Mouse (Mus musculus): ENCODE data around the gene Zdhhc8.

Gene Zdhhc8

DNA sequence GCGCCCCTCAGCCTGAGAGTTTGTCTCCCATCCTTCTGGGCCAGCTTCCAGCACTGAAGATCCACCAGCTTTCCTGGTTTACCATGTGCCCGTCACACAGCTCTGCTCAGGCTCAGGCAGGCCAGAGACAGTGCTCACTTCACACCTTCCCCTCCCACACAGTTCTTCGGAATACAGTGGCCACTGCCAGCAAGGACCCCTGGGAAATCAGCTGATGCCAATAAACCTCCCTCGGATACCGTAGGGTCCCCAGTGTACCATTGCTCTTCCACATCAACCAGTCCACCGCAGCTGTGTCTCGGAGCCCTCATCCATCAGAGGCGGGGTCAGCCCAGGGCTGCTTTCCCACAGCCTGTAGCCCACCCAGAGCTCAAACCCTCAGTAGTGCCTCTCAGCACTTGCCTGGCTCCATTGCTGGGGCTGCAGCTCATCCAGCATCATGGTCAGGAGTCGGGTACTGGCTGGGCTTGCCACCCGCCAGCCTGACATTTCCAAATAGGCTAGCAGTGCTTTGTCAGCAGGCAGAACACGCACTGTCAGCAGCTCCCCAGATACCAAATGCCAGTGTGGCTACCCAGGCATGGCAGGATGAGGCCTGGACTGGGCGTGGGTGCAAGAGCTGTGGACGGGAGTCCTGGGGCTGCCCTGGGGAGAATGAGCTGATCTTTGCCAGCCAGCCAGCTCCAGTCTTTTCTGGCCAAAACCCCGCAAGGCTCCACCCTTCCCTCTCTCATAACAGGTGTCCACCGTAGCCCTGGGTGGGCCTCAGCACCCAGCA lies 40.5 kb downstream of the Zdhhc8 start:
- no peak for DNase-seq

DNA sequence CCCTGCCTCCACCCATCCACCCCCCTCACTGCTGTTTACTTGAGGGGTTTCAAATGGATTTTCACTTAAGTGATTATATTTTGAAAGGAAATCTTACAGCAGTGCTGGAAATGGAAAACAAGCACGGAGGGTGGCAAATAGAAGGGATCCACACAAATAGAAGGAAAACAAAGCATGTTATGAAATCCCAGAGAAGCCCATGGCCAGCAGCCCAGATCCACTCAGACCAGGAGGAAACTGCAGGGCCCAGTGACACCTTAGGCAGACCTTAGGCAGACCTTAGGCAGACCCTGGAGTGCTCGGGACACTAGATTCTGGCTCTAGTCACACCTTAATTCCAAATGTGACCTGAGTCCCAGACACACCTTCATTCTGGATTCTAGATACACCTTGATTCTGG lies 43.9 kb downstream of the Zdhhc8 start:
- DNase-seq: no peak

DNA sequence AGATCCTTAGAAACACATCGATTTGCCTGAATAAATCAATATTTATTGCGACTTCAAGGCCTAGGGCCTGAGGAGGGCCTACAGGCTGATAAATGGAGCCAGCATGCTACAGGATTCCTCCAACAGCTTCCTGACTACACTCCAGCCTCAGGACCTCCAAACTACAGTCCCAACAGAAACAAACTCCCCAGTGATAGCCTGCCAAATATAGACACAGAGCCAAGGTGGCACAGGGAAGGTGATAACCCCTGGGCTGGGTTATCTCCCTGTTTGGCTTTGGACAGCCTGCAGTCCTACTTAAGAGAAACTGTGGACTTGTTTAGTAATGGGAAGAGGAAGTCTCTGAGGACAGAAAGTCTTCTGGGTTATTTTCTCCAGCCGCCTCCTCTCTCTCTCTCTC lies 47.7 kb downstream of the Zdhhc8 start:
- DNase-seq: no peak

DNA sequence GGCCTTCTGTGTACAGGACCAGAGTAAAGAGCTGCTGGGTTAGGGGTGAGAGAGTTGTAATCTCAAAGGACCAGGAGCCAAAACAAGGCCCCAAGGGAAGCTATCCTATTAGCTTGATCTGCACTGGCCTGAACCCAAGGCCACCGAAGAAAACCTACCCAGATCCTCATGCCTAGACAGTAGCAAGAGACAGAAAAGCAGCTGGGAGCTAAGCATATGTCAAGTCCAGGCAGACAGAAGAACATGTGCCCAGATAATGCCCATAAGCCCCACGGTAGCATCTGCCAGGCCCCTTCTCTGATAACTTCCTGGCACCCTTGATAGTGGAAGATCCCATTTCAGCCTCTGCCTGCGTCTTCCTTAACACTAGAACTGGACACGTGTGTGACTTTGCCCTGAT lies 48.1 kb downstream of the Zdhhc8 start:
- no peak for DNase-seq

DNA sequence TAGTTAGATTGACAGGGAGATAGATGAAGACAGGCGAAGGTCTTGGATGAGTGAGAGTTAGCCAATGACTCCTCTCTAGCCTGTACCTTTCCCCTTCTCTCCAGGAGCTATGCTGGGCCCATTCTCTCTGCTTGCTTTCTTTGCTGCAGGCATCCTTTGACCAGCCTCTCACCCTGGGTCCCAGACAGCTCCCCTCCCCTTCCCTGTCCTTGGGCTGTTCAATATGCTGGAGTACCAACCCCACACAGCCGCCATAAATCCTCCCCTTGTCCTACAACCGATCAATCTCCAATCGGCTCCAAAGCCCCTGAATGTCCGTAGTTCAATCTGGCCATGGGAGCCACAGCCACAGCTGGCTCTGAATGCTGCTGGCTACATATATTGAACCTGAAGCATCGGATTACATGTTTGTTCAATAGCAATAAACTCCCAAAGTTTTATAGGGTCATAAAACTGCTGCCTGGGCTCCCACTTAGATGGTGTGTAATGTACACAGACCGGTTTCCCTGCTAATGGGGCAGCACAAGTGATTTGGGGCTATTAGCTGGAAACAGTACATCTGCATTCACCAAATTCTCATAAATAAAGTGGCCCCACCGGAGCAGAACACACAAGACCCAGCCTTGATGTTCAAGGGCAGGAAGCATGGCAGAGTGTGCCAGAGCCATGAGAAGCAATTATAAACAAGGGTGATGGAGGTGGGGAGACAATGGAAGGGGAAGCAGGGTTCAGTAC lies 49.1 kb downstream of the Zdhhc8 start:
- no peak for DNase-seq

DNA sequence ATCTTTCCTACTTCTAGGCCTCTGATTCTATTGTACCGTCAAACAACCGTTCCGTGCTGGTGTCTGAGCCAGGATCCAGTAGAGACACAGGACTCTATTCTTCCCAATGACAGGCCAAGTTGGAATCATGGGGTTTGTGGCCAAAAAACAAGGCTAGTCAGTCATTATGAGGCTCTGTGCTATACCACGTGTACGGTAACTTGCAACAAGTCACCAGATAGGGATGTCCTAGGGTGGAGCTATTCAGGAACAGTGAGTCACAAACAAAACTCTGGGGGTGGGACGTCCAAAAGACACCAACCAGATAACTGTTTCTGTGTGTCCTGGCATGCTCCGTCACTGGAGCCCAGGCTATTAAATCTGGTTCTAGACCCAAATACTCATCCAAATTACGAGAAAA lies 52.2 kb downstream of the Zdhhc8 start:
- DNase-seq: no peak

DNA sequence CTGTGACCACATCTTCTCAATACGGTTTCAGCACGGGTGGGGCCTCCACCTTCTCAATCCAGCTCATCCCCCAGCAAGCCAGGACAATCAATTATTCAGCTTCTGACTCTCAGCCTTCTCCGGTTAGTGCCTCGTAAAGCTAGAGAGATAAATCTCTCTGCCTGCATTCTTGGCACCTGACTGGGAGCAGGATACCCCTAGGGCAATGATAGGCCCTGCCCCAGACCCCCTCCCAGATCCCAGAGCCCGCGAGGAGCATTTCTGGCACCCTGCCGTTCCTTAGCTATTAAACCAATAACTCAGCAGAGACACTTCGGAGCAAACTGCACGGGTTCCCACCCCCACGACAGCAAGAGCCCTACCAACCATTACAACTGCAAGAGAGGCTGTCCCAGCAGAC lies 53.5 kb downstream of the Zdhhc8 start:
- DNase-seq: no peak

DNA sequence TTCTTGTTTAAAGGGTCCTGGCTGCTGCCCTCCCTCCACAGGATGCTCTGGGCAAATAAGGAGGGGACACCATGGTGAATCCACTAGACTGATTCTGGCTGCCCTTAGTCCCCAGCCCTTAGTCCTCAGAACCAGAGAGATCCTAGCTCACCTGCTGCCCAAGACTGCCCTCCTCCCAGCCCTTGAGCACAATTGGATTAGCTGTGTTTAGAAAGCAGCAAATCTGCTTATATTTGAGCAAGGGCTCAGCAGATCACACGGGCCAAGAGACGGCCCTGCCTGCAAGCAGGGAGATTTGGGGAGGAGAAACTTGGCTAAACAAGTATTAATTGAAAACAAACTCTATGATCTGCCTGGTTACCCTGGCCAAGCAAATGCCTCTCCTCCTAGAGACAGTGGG lies 55.3 kb downstream of the Zdhhc8 start:
- no peak for DNase-seq

DNA sequence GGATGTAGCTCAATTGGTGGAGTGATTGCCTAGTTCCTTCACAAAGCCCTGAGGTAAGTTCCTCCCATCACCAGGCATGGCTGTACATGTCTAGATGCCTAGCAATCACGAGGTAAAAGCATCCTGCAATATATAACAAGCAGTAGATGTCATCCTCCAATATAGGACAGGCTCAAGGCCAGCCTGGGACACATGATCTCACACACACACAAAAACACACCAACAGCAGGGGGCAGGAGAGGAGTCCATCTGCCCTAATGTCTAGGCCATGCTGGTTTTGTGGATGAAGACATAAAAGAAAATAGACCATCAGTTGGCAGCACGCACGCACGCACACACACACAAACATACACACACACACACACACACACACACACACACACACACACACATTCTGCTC lies 58.2 kb downstream of the Zdhhc8 start:
- DNase-seq: no peak

DNA sequence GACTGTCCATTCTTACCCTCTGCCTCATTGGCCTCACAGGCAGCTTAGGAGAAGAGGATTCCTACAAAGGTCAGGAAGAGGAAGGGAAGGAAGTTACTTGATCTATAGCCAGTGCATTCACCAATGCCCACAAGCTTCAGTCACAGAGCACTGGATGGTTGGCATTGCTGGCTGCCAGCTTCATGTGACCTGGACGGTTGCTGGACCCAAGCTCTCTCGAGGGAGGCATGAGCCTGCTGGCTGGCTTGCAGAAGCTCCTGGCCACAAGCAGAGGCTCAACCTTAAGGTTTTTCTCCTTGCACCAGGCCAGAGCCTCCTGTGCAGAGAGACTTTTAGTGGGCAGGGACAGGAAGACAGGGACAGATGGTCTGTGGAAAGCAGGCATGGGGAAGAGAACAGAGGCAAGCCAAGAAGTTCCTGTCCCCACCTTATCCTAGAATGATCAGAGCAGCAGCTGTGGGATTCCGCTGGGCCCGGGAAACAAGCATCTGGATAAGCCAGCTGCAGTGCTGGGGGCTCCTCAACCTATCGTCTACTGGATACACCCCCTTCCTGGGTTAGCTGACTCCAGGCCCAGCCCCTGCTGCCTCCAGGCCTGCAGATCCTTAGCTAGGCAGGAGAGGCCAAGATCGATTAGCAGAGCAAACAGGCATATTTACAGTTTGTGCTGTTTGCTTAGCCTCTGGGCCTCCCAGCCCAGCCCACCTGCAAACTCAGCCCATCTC lies 59.0 kb downstream of the Zdhhc8 start:
- DNase-seq: no peak

DNA sequence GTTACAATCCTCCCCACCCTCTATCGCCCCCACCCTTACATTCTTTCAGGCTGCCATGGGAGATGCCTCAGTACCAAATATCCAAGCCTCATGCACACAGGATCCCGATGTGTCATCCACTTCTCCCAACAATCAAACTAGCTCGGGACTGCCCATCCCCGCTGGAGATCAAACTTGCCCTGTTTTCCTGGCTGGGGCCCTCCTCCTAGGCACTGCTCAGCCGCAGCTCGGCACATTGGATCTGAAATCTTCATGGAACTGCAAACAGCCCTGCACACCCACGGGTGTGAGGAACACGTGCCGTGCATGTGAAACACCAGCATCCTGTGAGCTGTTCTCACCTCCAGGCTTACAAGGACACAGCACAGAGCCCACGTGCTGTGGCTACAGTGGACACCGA lies 61.1 kb downstream of the Zdhhc8 start:
- DNase-seq: no peak

DNA sequence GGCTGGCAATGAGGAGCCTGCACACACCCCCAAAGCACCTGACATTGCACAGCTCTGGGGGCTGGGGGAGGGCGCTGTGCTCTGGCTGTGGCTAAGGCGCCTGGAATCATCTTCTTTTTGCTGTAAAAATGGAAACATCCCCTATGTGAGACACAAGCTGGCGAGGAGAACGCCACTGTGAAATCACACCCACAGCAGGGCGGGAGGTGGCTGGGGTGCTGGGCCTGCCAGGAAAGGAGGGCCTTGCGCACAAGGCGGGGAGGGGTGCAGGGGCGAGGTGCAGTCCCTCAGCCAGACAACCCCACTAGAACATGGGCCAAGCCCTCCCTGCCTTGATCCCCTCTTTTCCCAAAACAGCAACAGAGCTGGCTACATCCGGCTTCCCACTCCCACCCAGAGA lies 61.7 kb downstream of the Zdhhc8 start:
- DNase-seq: no peak

DNA sequence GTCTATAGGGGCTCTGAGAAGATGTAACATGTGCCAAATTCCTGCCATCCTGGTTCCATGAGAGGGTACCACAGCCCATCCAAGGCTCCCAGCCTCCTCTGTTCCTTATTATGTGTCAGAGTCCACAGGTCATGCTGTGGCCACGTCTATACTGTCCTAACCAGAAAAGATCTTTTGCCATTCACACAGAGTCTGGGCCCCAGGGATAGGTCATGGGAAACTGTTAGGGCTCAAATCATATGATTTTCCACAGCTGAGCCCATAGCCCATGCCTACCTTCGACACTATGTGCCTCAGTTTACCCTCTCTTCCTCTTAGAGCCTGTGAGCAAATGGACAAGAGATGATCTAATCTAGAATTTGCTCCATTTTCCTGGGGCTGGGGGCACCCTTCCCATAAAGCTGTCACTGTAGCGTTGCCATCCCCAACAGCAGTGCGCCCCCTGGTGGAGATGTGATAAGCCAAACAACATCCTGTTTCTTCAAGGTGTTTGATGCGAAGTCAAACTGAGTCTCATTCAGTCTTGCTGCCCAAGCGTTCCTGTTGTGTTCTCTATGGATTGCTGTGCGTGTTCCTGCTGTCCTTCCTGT lies 62.6 kb downstream of the Zdhhc8 start:
- DNase-seq: peak; percentile 89
